Mouse (Mus musculus) gastrocnemius, adult 2 months (tissue): Measurements from ENCODE around the gene Gabrd. TPM values are rescaled to one million over a fixed set of nuclear protein-coding genes. Genes with fewer than 3 reads are reported as not detected.

Experiments used
- DNase-seq: peaks from one replicate; pipeline ENCODE4 v3.0.0; 2022
- H3K27ac ChIP-seq: fragments of 200-600 bp; 2 replicates; pipeline ENCODE4 v1.8.1; 2022; ENCODE audit warnings: mild to moderate bottlenecking
- H3K4me3 ChIP-seq: fragments of 200-600 bp; 2 replicates; pipeline ENCODE4 v1.8.1; 2022; ENCODE audit warnings: mild to moderate bottlenecking, moderate library complexity
- CTCF ChIP-seq: fragments of 200-600 bp; IDR thresholded peaks from 2 replicates; pipeline ENCODE4 v1.8.1; 2022; ENCODE audit warnings: antibody characterized with exemption, mild to moderate bottlenecking, moderate library complexity
- intact Hi-C: fragments of 180-260 bp; cut with DNase I; formaldehyde crosslinking; loops from one replicate; pipeline ENCODE4 v1.15.1; 2025
- total RNA-seq, 2 experiments: library from RNA; stranded (reverse); gene quantifications; 2 replicates each; pipeline ENCODE4 v1.2.3; 2021

Gene Gabrd
- total RNA-seq, 2 experiments from 2014 or later, result 0.20 TPM

DNA sequence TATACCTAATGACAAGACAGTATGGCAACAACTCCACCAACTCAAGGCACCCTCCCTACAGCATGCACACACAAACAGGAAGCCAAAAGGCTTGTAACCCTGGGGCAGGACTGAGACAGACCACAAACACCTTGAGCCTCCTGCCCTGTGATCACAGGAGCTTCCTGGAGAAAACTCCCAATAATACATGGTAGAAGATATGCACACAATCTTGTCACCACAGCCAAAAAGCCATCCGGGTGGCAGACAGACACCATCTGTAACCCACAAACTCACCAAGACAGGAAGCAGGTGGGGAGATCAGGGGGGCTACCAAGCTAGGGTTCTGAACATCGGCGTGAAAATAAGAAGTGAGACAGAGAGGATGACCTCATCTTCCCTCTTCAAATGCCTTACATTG is 45.3 kb downstream of the Gabrd start:
- Histone ChIP-seq H3K4me3 (no peak overlapping the region), H3K27ac (no peak overlapping the region)
- intact Hi-C loops, result no loop called here
- TF ChIP-seq CTCF, result no peak
- DNase-seq, result no peak

DNA sequence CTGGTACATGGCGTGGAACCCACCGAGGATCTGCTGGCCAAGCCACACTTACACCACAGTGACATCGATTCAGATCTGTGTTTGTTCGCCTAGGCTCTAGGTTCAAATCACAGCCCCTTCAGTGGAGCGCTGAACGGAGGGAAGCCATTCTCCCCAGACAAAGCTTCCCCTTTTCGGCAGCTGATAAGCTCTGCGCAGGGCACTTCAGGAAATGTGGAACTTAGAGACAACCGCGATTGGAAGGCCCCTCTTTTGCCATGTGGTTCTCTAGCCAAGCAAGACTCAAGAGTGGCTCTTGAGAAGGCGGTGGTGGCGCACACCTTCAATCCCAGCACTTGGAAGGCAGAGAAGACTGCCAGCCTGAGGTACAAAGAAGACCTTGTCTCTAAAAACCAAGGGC is 51.6 kb downstream of the Gabrd start:
- no peak for DNase-seq
- no peak overlapping the region for H3K27ac ChIP-seq
- no peak overlapping the region for H3K4me3 ChIP-seq
- TF ChIP-seq CTCF, result no peak
- intact Hi-C loops, result no loop called here

DNA sequence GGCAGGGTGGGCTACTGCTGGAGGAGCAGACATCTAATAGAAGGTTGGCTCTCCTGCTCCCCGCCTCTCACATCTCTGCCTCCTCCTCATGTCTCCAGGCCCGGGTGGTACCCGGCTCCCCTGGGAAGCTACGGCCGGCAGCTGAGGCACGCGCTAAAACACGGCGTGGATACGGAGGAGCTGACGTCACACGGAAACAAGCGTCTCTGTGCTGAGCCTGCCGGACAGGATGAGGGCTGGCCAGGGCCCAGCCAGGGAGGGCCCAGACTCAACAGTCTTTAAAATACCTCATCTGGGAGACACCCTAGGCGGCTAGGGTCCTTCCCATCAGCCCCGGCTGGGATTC is 52.3 kb downstream of the Gabrd start:
- DNase-seq, result peak; percentile 66
- intact Hi-C loops, result no loop called here
- H3K4me3 ChIP-seq, result peak overlapping the region; percentile 71
- TF ChIP-seq CTCF, result no peak
- 0 out of 2 replicates have a peak overlapping the region, but pooled peaks have one; percentile 5 for H3K27ac ChIP-seq

DNA sequence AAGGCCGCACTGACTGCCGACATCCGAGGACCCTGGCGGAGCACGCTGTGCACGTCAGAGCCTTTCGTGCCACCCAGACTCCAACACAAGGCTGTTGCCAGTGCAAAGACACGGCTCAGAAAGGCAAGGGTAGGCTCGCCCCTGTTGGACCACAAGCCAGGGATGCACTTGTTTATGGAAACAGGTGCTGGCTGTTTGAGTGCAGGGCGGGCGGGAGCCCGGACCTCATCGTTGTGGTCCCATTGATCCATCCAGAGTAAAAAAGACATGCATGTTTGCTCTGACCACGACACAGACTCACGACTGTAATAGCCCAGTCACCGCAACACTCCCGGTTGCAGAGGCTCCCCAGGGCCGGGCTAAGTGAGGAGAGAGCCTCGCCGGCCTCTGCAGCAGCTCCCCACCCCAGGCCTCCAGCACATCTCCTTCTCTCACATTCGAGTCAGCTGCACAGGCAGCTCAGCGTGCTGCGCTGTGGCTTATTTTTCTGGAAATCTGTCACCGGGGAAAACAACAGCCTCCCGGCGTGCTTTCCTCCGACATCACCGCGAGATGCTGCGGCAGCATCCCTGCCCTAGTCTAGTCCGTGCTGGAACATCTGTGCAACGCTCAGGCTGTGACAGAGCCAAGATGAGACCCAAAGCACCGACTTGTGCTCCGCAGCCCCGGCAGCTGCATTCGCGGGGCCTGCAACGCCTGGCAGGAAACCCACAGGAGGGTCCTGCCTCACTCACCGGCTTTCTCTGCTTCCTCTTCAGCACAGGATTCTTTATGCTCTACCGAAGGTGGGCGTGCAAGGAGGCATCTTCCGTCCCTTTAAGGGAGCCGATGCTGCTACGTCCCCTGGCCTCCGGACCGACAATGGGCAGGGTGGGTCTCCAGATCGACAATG is 53.0 kb downstream of the Gabrd start:
- peak; percentile 22 for DNase-seq
- Histone ChIP-seq H3K27ac (0 out of 2 replicates have a peak overlapping the region, but pooled peaks have one; percentile 5), H3K4me3 (peak overlapping the region; percentile 71)
- TF ChIP-seq CTCF, result no peak
- intact Hi-C loops, result no loop called here

DNA sequence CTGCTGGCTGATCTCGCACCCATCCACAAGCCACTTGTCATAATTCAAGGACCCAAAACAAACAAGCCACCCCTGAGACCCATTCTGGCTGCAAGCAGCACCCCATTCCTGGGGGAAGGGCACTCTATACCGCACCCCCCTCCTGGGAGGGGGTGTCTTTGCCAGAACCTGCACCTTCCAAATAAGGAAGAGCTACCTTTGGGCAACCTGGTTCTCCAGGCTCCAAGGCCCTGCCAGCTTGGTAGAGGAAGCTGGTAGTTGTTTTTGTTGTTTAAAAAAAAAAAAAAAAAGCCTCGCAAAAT is 53.7 kb downstream of the Gabrd start:
- DNase-seq, result no peak
- TF ChIP-seq CTCF, result no peak
- Histone ChIP-seq H3K27ac (no peak overlapping the region), H3K4me3 (no peak overlapping the region)
- intact Hi-C loops, result no loop called here

DNA sequence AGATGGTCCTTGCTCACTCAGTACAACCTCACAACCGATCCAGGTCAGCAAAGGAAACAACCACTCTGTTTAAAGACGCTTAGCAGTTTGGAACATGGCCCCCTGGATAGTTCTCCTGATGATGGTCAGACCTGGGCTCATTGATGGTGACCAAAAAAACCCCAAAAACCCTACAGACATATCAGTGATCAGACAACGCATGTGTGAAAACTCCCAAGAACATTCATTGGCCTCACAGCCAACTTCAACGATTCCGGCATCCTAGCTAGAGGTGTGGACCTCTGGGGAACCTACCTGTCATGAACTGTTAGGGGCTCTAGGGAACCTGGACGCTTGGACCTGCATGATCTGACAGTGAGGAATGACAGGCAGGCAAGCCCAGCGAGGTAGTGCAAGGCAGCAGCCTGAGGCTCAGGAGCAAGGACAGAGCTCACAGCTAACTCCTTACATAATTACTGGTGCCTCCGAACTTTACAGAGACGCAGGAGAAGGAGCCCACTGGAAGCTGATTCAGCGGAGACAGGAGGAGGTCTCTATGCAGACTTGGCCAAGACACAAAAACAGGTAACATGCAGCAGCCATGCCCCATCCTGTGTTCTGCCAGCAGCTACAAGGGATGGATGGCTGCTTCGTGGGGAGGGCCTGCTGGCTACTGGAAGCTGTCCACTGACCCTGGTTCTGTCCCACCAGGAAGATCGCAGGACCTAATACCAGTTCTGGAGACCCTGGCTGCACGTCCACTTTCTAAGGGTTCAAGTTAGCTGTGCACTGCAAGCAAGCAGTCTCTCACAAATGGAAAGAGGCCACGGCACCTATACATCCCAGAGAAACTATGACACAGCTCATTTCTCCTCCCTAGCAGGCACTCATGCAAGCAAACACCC is 54.3 kb downstream of the Gabrd start:
- no peak overlapping the region for H3K4me3 ChIP-seq
- TF ChIP-seq CTCF, result no peak
- DNase-seq, result no peak
- no peak overlapping the region for H3K27ac ChIP-seq
- intact Hi-C loops, result no loop called here

DNA sequence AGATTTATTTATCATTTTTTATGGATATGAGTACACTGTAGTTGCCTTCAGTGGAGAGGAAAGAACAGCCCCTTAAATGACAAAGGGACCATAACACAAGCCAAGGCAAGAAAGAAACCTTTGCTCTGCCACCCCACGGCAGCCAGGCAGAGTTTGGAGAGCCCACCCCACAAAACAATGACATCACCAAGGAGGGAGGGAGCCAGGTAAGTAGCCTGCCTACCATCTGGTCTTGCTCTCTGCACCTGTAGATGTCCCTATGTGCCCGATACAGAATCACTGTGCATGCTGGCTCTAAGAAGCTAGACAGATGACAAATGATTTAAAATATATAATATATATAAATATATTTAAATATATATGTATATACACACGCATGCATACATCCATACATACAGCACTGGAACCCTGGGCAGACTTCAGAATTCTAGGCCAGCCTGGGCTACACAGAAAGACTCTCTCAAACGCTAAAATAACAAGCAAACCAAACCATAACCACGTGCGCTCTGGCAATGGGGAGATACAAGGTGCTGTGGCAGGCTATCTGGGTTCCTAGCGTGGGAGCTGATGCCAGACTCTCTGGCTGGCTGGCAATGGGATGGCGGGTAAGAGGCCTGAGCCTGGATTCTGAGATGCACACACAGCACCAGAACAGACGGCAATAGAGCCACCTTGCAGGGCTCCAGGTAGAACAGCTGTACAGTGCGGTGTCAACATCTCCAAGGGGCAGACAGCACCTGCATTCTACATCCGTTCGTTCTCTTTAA is 61.4 kb downstream of the Gabrd start:
- no peak for DNase-seq
- Histone ChIP-seq H3K4me3 (no peak overlapping the region), H3K27ac (no peak overlapping the region)
- intact Hi-C loops, result no loop called here
- TF ChIP-seq CTCF, result no peak

Other genes starting within 250 kb of the Gabrd start
- gene Ski, start 175.5 kb downstream of the Gabrd start, total RNA-seq, result 10 to 100 TPM; 28.5 to 35.6 TPM
- 1 to 10 TPM; 4.6 to 6.1 TPM for gene Faap20, start 148.3 kb downstream of the Gabrd start, total RNA-seq
- gene Prkcz, start 36.8 kb downstream of the Gabrd start, total RNA-seq, result 1 to 10 TPM; 1.1 to 2.1 TPM
- 1 to 10 TPM in 1 of 2 experiments, under 1 TPM in 1; 0.23 to 1.0 TPM for gene Cfap74, start 11.1 kb upstream of the Gabrd start, total RNA-seq
- gene Tmem52, start 71.0 kb upstream of the Gabrd start, total RNA-seq, result 100 to 1,000 TPM; 215 to 248 TPM
- gene Gnb1, start 93.2 kb upstream of the Gabrd start, total RNA-seq, result 10 to 100 TPM; 48.8 to 75.8 TPM
- gene Nadk, start 164.3 kb upstream of the Gabrd start, total RNA-seq, result 10 to 100 TPM; 16.4 to 21.5 TPM
- 1 to 10 TPM; 3.3 to 5.7 TPM for gene Slc35e2, start 203.3 kb upstream of the Gabrd start, total RNA-seq
- 10 to 100 TPM; 28.4 to 32.0 TPM for gene Cdk11b, start 226.7 kb upstream of the Gabrd start, total RNA-seq
- gene Gm10563, start 247.3 kb upstream of the Gabrd start, total RNA-seq, result not detected